Mouse (Mus musculus) thymus, adult 2 months (tissue): ENCODE measurements around the gene Fbxl3. TPM values are rescaled to one million over a fixed set of nuclear protein-coding genes. Genes with fewer than 3 reads are reported as not detected.

Experiments
- DNase-seq: peaks from one replicate; pipeline ENCODE4 v3.0.0; 2021
- H3K27ac ChIP-seq: fragments of 200-500 bp; 2 replicates; pipeline ENCODE4 v1.5.1; 2012; ENCODE audit warnings: low read length, control low read depth; ENCODE audit not compliant: control insufficient read depth, insufficient read depth
- H3K27me3 ChIP-seq: fragments of 200-500 bp; 2 replicates; pipeline ENCODE4 v1.6.1; 2012; ENCODE audit warnings: mild to moderate bottlenecking, low read length, moderate library complexity, mixed read lengths; ENCODE audit not compliant: control insufficient read depth, insufficient read depth
- H3K36me3 ChIP-seq: fragments of 200-500 bp; 2 replicates; pipeline ENCODE4 v1.6.1; 2012; ENCODE audit warnings: mild to moderate bottlenecking, low read length, moderate library complexity; ENCODE audit not compliant: control insufficient read depth, insufficient read depth
- H3K4me1 ChIP-seq: fragments of 200-500 bp; replicated peaks from 2 replicates; pipeline ENCODE4 v1.6.1; 2012; ENCODE audit warnings: low read length; ENCODE audit not compliant: control insufficient read depth, insufficient read depth
- H3K4me3 ChIP-seq: fragments of 200-500 bp; 2 replicates; pipeline ENCODE4 v1.5.1; 2012; ENCODE audit warnings: mild to moderate bottlenecking, low read length, control low read depth, moderate library complexity; ENCODE audit not compliant: control insufficient read depth, insufficient read depth
- CTCF ChIP-seq: fragments of 200-500 bp; IDR thresholded peaks from 2 replicates; pipeline ENCODE4 v1.5.1; 2012; ENCODE audit warnings: mild to moderate bottlenecking, control low read depth, low read length, moderate library complexity, borderline replicate concordance; ENCODE audit not compliant: control insufficient read depth, poor library complexity, insufficient read depth; ENCODE audit errors: extremely low read depth
- POLR2A ChIP-seq: fragments of 200-500 bp; IDR thresholded peaks from 2 replicates; pipeline ENCODE4 v1.6.1; 2012; ENCODE audit warnings: mild to moderate bottlenecking, low read length, control low read depth, moderate library complexity; ENCODE audit not compliant: control insufficient read depth, poor library complexity, insufficient read depth; ENCODE audit errors: extremely low read depth
- WGBS: fragments of 180-500 bp; shearing (Covaris S2); methylation state at CpG from one replicate; pipeline ENCODE4 v1.1.7; 2018; 5-methylcytosine and 5-hydroxymethylcytosine counted together
- polyA plus RNA-seq: library from polyadenylated mRNA; depleted of rRNA; stranded (reverse); fragments of >200 nt; gene quantifications from 2 replicates; pipeline ENCODE4 v1.2.3, GENCODE M21; 2012; rRNA removed

The Fbxl3 gene
- polyA plus RNA-seq, 1 experiment = 113 TPM

DNA sequence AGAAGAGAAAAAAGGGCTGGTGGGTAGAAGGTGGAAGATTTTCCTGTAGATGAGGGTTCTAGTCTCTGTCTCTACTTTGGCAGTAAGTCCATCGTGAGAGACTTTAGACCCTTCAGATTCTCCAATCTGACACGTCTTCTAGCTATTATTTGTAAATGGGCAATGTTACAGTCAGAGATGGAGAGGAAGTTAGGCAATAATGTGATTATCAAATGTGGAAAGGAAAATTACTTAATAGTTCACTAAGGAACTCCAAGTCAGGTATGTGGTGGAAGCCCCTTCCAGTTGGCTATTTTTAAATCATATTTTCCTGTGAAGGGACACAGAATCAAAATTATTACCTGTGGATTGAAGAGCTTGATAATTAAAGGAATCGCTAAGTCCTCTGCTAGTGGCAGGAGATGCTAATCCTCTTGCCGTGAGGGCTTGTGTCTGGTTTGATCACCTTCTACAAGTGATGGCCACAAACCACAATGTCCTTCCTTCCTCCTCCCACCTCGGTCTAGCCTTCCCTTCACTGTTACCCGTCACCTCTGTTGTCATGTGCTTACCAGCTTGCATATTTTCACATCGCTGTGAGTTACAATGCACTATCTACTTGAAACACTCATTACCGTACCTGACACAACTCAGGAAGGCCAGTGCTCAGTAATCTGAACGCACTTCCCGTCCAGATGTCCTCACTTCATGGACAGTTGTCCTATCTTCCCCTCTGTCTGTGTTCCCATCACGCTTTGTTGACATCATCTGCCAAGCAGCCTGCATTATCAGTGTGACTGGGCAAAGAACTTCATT is 50.9 kb downstream of the Fbxl3 start:
- H3K4me1 ChIP-seq = peaks cover 8% of the 10 kb centered on the region; the same call in 1 of the 2 replicates
- no peak for TF ChIP-seq CTCF
- TF ChIP-seq POLR2A = no peak
- no peak overlapping the region for H3K27ac ChIP-seq
- no peaks in the 10 kb centered on the region for H3K36me3 ChIP-seq
- 22% methylated on average over 11 of the region's 11 CpGs for WGBS
- no peaks in the 10 kb centered on the region for H3K27me3 ChIP-seq
- H3K4me3 ChIP-seq = no peak overlapping the region
- DNase-seq = no peak

DNA sequence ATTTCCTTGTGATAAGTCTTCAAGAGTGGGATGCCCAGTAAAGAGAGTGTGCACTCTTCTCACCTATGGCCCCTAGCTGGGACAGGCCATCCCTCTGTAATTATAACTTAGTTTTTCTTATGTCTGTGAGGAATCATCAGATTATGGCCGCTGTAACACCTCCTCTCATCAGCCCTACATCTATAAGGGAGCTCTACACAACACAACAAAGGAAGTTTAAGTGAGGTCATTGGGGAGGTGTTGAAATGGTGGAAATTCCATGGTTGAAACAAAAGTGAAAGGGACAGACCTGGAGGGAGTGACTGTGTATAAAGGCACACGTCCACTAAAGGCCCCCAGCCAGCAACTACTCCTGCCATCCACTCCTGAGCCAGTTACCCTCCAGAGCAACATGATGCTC is 52.7 kb downstream of the Fbxl3 start, which contains the start of gene Acod1:
Gene Acod1 (plus strand): TSS at position 301 of the 400 bp plus-strand sequence.
- 87% methylated on average over 2 of the region's 2 CpGs for WGBS

DNA sequence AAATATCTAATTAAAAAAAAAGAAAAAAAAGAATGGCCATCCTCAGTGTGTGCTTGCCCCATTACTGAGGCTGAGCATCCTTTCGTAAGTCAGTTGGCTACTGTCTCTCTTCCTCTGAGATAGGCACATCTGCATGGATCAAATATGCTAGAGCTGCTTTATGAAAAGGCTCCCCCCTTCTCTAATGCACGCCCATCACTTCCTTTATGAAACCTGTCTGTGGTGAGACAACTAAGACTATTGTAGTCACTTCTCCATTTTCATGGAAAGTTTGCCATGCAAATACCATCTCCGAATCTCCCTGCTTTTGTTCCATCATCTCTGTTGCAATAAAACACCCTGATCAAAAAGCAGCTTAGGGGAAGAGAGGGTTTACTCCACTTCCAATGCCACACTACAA is 62.4 kb downstream of the Fbxl3 start:
- no peak for DNase-seq
- H3K36me3 ChIP-seq = no peaks in the 10 kb centered on the region
- TF ChIP-seq CTCF (no peak), POLR2A (no peak)
- peaks cover 4% of the 10 kb centered on the region for H3K4me1 ChIP-seq
- no peak overlapping the region for H3K27ac ChIP-seq
- H3K27me3 ChIP-seq = no peaks in the 10 kb centered on the region
- no peak overlapping the region for H3K4me3 ChIP-seq
- WGBS = 33% methylated on average over 3 of the region's 3 CpGs

More for the DNA sequence above, 52.7 kb downstream of the Fbxl3 start, which contains the start of gene Acod1:
- H3K4me3 ChIP-seq = no peak within 1 kb of the TSS
- H3K27ac ChIP-seq = no peak within 1 kb of the TSS
- no peaks in the 10 kb centered on the region for H3K27me3 ChIP-seq
- H3K36me3 ChIP-seq = no peaks in the 10 kb centered on the region
- no peak for TF ChIP-seq CTCF
- TF ChIP-seq POLR2A = no peak
- no peak for DNase-seq
- peaks cover 8% of the 10 kb centered on the region; the same call in 1 of the 2 replicates for H3K4me1 ChIP-seq

DNA sequence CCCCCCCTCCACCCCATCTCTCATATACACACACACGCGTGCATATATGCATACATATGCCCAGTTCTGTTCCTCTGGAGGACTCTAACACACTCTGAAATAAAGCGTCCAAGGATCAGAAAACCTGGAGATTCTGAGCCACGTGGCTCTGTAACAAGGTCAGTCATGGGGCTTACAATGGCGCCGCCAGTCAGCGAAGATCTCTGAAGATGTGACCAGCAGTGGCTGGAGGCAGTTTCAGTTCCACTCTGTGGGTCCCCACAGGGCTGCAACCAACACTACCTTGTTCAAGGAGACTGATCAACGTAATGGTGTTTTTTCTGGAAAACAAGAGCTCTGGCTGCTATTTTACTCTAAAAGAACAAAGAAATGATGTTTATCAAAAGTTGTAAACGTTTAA is 65.3 kb downstream of the Fbxl3 start:
- TF ChIP-seq CTCF = no peak
- TF ChIP-seq POLR2A = no peak
- 85% methylated on average over 9 of the region's 9 CpGs for WGBS
- Histone ChIP-seq H3K4me3 (no peak overlapping the region), H3K27me3 (no peaks in the 10 kb centered on the region), H3K36me3 (no peaks in the 10 kb centered on the region), H3K27ac (no peak overlapping the region), H3K4me1 (peaks cover 4% of the 10 kb centered on the region)
- DNase-seq = no peak

DNA sequence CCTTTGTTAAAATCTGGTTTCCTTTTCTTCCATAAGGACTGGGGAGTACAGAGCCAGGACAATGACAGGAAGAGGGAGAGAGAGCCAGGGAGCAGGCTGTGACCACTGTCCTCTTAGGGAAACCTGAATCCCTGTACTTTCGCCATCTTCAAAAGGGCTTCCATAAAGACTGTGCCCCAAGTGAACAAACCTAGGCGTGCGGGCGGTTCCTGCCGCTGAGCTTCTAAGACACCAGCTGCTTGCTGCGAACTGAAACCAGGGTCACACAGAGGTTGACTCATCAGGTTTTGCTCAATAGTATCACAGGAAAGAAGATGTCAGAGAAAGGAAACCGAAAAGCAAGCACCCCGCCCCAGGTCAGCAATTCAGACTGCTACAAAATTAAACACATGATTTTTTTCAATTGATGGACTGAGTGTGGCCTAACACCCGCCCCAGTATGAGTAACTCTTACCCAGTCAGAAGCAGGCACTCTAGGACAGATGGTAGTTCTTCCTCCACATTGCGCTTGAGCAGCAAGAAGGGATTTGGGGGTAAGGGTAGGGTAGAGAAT is 66.0 kb downstream of the Fbxl3 start:
- no peak overlapping the region for H3K27ac ChIP-seq
- WGBS = 20% methylated on average over 10 of the region's 10 CpGs
- peaks cover 4% of the 10 kb centered on the region for H3K4me1 ChIP-seq
- peak; percentile 25 for DNase-seq
- TF ChIP-seq POLR2A (no peak), CTCF (no peak)
- H3K4me3 ChIP-seq = no peak overlapping the region
- H3K27me3 ChIP-seq = no peaks in the 10 kb centered on the region
- no peaks in the 10 kb centered on the region for H3K36me3 ChIP-seq

Other genes with a start within 250 kb of the Fbxl3 start
- 20.0 and 25.4 TPM in 2 replicates for gene Kctd12, start 116.9 kb downstream of the Fbxl3 start, polyA plus RNA-seq
- gene Acod1, start 52.6 kb downstream of the Fbxl3 start, polyA plus RNA-seq = 0.55 and 0.86 TPM in 2 replicates
- gene Cln5, start 29.4 kb downstream of the Fbxl3 start, polyA plus RNA-seq = 21.6 and 23.4 TPM in 2 replicates
- 36.1 and 37.9 TPM in 2 replicates for gene Mycbp2, start 247.2 kb upstream of the Fbxl3 start, polyA plus RNA-seq